Mouse (Mus musculus) ES-Bruce4 (cell line): Measurements from ENCODE around the gene Car11. TPM values are rescaled to one million over a fixed set of nuclear protein-coding genes. Genes with fewer than 3 reads are reported as not detected.

Experiments used
- H3K27ac ChIP-seq: 2 replicates; pipeline ENCODE4 v1.5.1; 2012; ENCODE audit warnings: low read length, inconsistent platforms; ENCODE audit not compliant: insufficient read depth
- H3K27me3 ChIP-seq: 2 replicates; pipeline ENCODE4 v1.6.1; 2012; ENCODE audit warnings: mild to moderate bottlenecking, low read length, inconsistent platforms; ENCODE audit not compliant: control insufficient read depth, poor library complexity, insufficient read depth, severe bottlenecking
- H3K36me3 ChIP-seq: 2 replicates; pipeline ENCODE4 v1.6.1; 2012; ENCODE audit warnings: inconsistent platforms, mild to moderate bottlenecking, low read length, moderate library complexity; ENCODE audit not compliant: control insufficient read depth, poor library complexity, insufficient read depth, severe bottlenecking
- H3K4me1 ChIP-seq: one replicate; pipeline ENCODE4 v1.8.1; 2011; ENCODE audit warnings: low read length; ENCODE audit not compliant: control insufficient read depth, insufficient read depth
- H3K4me3 ChIP-seq: 2 replicates; pipeline ENCODE4 v1.5.1; 2011; ENCODE audit warnings: low read depth, mild to moderate bottlenecking, low read length
- H3K9ac ChIP-seq: 2 replicates; pipeline ENCODE4 v1.6.1; 2012; ENCODE audit warnings: low read depth, mild to moderate bottlenecking, inconsistent platforms; ENCODE audit not compliant: poor library complexity, severe bottlenecking
- H3K9me3 ChIP-seq: replicated peaks from 2 replicates; pipeline ENCODE4 v1.6.1; 2012; ENCODE audit warnings: mild to moderate bottlenecking, low read length, inconsistent platforms; ENCODE audit not compliant: control insufficient read depth, poor library complexity, insufficient read depth, severe bottlenecking
- CTCF ChIP-seq: IDR thresholded peaks from one replicate; pipeline ENCODE4 v1.8.1; 2011; ENCODE audit warnings: low read depth, low read length
- EP300 ChIP-seq: IDR thresholded peaks from 2 replicates; pipeline ENCODE4 v1.6.1; 2011; ENCODE audit warnings: low read depth, low read length; ENCODE audit not compliant: insufficient read depth
- POLR2A ChIP-seq: IDR thresholded peaks from one replicate; pipeline ENCODE4 v1.8.1; 2011; ENCODE audit warnings: low read length; ENCODE audit not compliant: insufficient read depth
- polyA plus RNA-seq: library from polyadenylated mRNA; stranded (reverse); fragments of >200 nt; gene quantifications from 2 replicates; pipeline ENCODE4 v1.2.4, GENCODE M21; 2011; ENCODE audit warnings: low read depth; ENCODE audit not compliant: missing spikeins, insufficient read depth, insufficient read length

Car11 gene
- polyA plus RNA-seq, 1 experiment = 6.0 TPM

- TF ChIP-seq POLR2A (no peak), EP300 (no peak), CTCF (no peak)
- peak overlapping the region; percentile 43 for H3K9ac ChIP-seq
- H3K4me3 ChIP-seq = peak overlapping the region; percentile 81
- H3K27me3 ChIP-seq = no peaks in the 10 kb centered on the region
- H3K4me1 ChIP-seq = peaks cover 1% of the 10 kb centered on the region
- H3K36me3 ChIP-seq = peaks cover 17% of the 10 kb centered on the region
- H3K27ac ChIP-seq = peak overlapping the region; percentile 8; the same call in 1 of the 2 replicates
- no peaks in the 10 kb centered on the region for H3K9me3 ChIP-seq
Measured at GRCm38 (mm10) chr7:45714630-45715089, 15.0 kb downstream of the Car11 start.

- H3K27ac ChIP-seq = peak within 1 kb of the TSS; percentile 8
- H3K4me1 ChIP-seq = no peaks in the 10 kb centered on the region
- peak within 1 kb of the TSS; percentile 81 for H3K4me3 ChIP-seq
- no peaks in the 10 kb centered on the region for H3K27me3 ChIP-seq
- no peaks in the 10 kb centered on the region for H3K9me3 ChIP-seq
- peak within 1 kb of the TSS; percentile 43 for H3K9ac ChIP-seq
- peaks cover 22% of the 10 kb centered on the region for H3K36me3 ChIP-seq
- no peak for TF ChIP-seq POLR2A
- no peak for TF ChIP-seq CTCF
- no peak for TF ChIP-seq EP300
Measured at GRCm38 (mm10) chr7:45715090-45715708, 15.6 kb downstream of the Car11 start, which contains the start of gene Rpl18. TSS of gene Rpl18 (plus strand) at chr7:45715457.

- peak overlapping the region; percentile 7; the same call in 1 of the 2 replicates for H3K27ac ChIP-seq
- no peaks in the 10 kb centered on the region for H3K9me3 ChIP-seq
- H3K36me3 ChIP-seq = peaks cover 25% of the 10 kb centered on the region
- TF ChIP-seq CTCF (no peak), EP300 (no peak), POLR2A (no peak)
- H3K27me3 ChIP-seq = no peaks in the 10 kb centered on the region
- no peak overlapping the region; the same call in 1 of the 2 replicates for H3K9ac ChIP-seq
- H3K4me3 ChIP-seq = peak overlapping the region; percentile 27
- no peaks in the 10 kb centered on the region for H3K4me1 ChIP-seq
Measured at GRCm38 (mm10) chr7:45715741-45716459, 16.3 kb downstream of the Car11 start.

GRCm38 (mm10) chr7:45716460-45716857, 16.8 kb downstream of the Car11 start:
- 0 out of 2 replicates have a peak overlapping the region, but pooled peaks have one; percentile 57 for H3K9ac ChIP-seq
- no peaks in the 10 kb centered on the region for H3K4me1 ChIP-seq
- no peak overlapping the region for H3K27ac ChIP-seq
- H3K36me3 ChIP-seq = peaks cover 29% of the 10 kb centered on the region
- TF ChIP-seq POLR2A (no peak), EP300 (no peak), CTCF (no peak)
- H3K27me3 ChIP-seq = no peaks in the 10 kb centered on the region
- no peak overlapping the region for H3K4me3 ChIP-seq
- no peaks in the 10 kb centered on the region for H3K9me3 ChIP-seq

GRCm38 (mm10) chr7:45716952-45717917, 17.6 kb downstream of the Car11 start:
- Histone ChIP-seq H3K27me3 (no peaks in the 10 kb centered on the region), H3K27ac (no peak overlapping the region), H3K36me3 (peaks cover 33% of the 10 kb centered on the region), H3K9me3 (no peaks in the 10 kb centered on the region), H3K9ac (peak overlapping the region; percentile 57), H3K4me1 (no peaks in the 10 kb centered on the region), H3K4me3 (peak overlapping the region; percentile 88)
- no peak for TF ChIP-seq CTCF
- TF ChIP-seq EP300 = no peak
- TF ChIP-seq POLR2A = no peak
